Mouse (Mus musculus) lung, embryonic 14.5 days (tissue): ENCODE results near the gene Tmem107. TPM values are rescaled to one million over a fixed set of nuclear protein-coding genes. Genes with fewer than 3 reads are reported as not detected.

Experiments used
- ATAC-seq: fragments of 200-750 bp; cut with Nextera tagmentation; 2 replicates; pipeline ENCODE4 v1.8.0; 2017; ENCODE audit warnings: mild to moderate bottlenecking, moderate TSS enrichment, moderate library complexity; ENCODE audit not compliant: insufficient read depth
- DNase-seq: peaks from one replicate; pipeline ENCODE4 v3.0.0-alpha.2; 2015
- H3K27ac ChIP-seq: fragments of 300-500 bp; sonication (generic); 2 replicates; pipeline ENCODE4 v1.5.1; 2014; ENCODE audit warnings: low read depth, mild to moderate bottlenecking, moderate library complexity
- H3K27me3 ChIP-seq: fragments of 300-500 bp; sonication (generic); 2 replicates; pipeline ENCODE4 v1.6.1; 2014; ENCODE audit warnings: low read length, control low read depth; ENCODE audit not compliant: insufficient read depth
- H3K36me3 ChIP-seq: fragments of 300-500 bp; sonication (generic); 2 replicates; pipeline ENCODE4 v1.6.1; 2014; ENCODE audit warnings: control low read depth; ENCODE audit not compliant: insufficient read depth
- H3K4me1 ChIP-seq: fragments of 300-500 bp; sonication (generic); 2 replicates; pipeline ENCODE4 v1.6.1; 2014; ENCODE audit warnings: antibody characterized with exemption, control low read depth; ENCODE audit not compliant: insufficient read depth
- H3K4me2 ChIP-seq: fragments of 300-500 bp; sonication (generic); 2 replicates; pipeline ENCODE4 v1.6.1; 2014; ENCODE audit warnings: mild to moderate bottlenecking
- H3K4me3 ChIP-seq: fragments of 300-500 bp; sonication (generic); 2 replicates; pipeline ENCODE4 v1.5.1; 2014; ENCODE audit warnings: low read depth, low read length
- H3K9ac ChIP-seq: fragments of 300-500 bp; sonication (generic); 2 replicates; pipeline ENCODE4 v1.6.1; 2014
- H3K9me3 ChIP-seq: fragments of 300-500 bp; sonication (generic); 2 replicates; pipeline ENCODE4 v1.6.1; 2016; ENCODE audit warnings: low read depth, low read length, control low read depth
- CTCF ChIP-seq: IDR thresholded peaks from 2 replicates; pipeline ENCODE4 v1.5.1; 2016; ENCODE audit warnings: antibody characterized with exemption, low read depth
- WGBS: fragments of 180-500 bp; shearing (Covaris S2); extraction: QIAGEN DNeasy Blood & Tissue Kit; methylation state at CpG from one replicate; pipeline ENCODE4 v1.1.7; 2014; 5-methylcytosine and 5-hydroxymethylcytosine counted together
- polyA plus RNA-seq: library from polyadenylated mRNA; unstranded; fragments of >200 nt; fragmentation: Nextera tagmentation; extraction: Ambion mirVana; gene quantifications from 2 replicates; pipeline ENCODE4 v1.2.1, GENCODE M21; 2014

The Tmem107 gene
- polyA plus RNA-seq, 1 experiment from 2014 or later: 51.0 TPM

DNA sequence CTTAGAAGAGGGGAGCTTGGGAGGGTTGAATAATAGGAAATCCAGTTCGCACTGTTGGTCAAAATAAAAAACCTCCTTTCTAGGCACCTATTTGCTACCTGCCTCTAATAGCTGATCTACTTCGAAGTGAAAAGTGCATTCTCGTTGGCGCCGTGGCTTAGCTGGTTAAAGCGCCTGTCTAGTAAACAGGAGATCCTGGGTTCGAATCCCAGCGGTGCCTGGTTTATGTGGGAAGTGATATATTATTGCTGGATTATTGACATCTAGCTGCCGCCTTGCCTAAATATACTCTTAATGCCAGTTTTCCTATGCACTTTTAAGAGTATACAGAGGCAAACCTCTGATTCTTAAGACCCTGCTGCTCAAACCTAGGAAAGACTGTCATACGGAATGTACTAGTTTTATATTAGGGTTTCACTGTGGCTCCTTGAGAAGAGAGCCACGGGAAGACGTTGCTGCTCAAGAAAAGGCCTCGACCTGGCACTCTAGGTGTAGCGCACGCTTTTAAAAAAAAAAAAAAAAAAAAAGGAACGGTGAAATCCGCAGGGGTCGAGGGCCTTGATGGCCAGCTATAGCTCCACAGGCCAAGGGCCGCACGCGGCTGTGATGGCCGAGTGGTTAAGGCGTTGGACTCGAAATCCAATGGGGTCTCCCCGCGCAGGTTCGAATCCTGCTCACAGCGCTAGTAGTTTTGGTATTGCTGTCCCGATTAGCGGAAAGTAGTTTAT lies 39.9 kb downstream of the Tmem107 start:
- Histone ChIP-seq H3K27me3 (no peaks in the 10 kb centered on the region; the same call in 1 of the 2 replicates), H3K4me2 (peak overlapping the region; percentile 62), H3K9me3 (no peaks in the 10 kb centered on the region), H3K4me1 (no peaks in the 10 kb centered on the region; the same call in 1 of the 2 replicates), H3K36me3 (peaks cover 43% of the 10 kb centered on the region), H3K27ac (peak overlapping the region; percentile 38; the same call in 1 of the 2 replicates), H3K9ac (peak overlapping the region; percentile 57), H3K4me3 (peak overlapping the region; percentile 51)
- DNase-seq (peak; percentile 98), ATAC-seq (peak; percentile 79)
- no peak for TF ChIP-seq CTCF
- under 1% methylated on average over 30 of the region's 30 CpGs for WGBS

DNA sequence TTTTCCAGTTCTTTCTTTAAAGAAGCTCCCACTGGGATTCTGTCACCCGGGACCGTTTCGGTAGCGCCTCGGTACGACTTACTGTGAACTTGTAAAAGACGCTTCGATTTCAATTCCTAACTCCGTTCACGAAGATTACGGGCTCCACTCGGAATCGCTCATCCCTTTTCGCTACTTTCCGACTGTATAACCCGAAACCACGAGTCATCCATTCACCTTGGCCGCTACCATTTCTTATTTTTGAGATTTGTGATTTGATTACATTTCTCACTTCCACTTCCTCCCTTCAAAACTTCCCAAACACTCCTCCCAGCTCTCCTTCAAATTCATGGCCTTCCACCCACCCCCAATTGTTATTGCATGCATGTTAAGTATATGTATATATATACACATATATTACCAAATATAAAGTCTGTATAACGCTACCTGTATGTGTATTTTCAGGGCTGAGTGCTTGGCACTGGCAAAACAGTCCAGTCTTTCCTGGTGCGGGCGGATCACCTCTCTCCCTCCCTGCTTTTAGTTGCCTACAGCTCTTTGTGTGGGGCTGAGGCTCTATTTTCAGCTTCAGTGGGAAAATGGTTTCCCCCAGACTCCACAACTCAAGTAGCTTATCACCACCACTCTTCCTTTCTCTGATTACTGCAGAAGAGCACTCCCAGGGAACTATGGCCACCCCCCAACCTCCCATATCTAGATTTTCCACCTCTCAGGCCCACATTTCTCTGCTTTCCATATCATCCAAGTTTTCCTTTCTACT lies 40.6 kb downstream of the Tmem107 start:
- DNase-seq (peak; percentile 32), ATAC-seq (no peak)
- Histone ChIP-seq H3K9ac (peak overlapping the region; percentile 57), H3K4me1 (no peaks in the 10 kb centered on the region; the same call in 1 of the 2 replicates), H3K9me3 (no peaks in the 10 kb centered on the region), H3K4me2 (peak overlapping the region; percentile 62), H3K27me3 (no peaks in the 10 kb centered on the region; the same call in 1 of the 2 replicates), H3K4me3 (peak overlapping the region; percentile 51), H3K27ac (peak overlapping the region; percentile 38; the same call in 1 of the 2 replicates), H3K36me3 (peaks cover 35% of the 10 kb centered on the region)
- no peak for TF ChIP-seq CTCF
- WGBS: 6% methylated on average over 21 of the region's 21 CpGs

DNA sequence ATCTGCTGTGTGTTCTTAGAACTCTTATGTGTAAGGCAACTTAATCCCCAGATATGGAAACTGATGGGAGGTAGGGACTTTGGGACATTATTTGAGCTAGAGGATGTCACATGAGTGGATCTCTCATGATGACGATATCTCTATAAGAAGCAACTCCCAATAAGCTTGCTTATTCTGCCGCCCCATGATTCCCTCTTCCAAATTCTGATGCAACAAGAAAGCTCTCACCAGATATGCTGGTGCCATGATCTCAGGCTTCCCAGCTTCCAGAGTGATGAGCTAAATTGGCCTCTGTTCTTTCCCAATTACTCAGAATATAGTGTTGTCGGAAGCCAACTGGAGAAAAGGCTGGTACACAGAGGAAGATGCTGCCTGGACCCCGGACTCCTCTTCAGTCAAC lies 41.3 kb downstream of the Tmem107 start:
- Histone ChIP-seq H3K4me2 (peak overlapping the region; percentile 62), H3K27ac (peak overlapping the region; percentile 38; the same call in 1 of the 2 replicates), H3K27me3 (no peaks in the 10 kb centered on the region; the same call in 1 of the 2 replicates), H3K4me3 (peak overlapping the region; percentile 51; the same call in 1 of the 2 replicates), H3K4me1 (no peaks in the 10 kb centered on the region; the same call in 1 of the 2 replicates), H3K9ac (no peak overlapping the region; the same call in 1 of the 2 replicates), H3K36me3 (peaks cover 29% of the 10 kb centered on the region), H3K9me3 (no peaks in the 10 kb centered on the region)
- TF ChIP-seq CTCF: no peak
- ATAC-seq (no peak), DNase-seq (peak; percentile 19)
- 69% methylated on average over 4 of the region's 4 CpGs for WGBS

DNA sequence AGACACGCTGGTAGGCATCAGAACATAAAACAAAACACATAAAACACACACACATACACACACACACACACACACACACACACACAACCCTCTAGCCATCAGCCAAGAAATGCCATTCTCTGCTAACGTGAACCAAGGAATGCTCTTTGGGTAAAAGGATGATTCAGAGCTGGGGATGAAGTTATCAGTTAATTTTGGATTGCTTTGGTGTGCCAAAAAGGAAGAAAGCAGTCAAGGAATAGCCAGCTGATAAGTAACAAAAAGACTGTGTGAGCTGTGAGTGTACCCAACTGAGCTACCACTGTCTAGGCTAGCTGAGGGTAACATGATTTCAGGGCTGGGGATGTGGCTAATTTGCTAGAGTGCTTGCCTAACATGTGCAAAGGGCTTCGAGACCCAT lies 43.4 kb downstream of the Tmem107 start:
- WGBS: 58% methylated on average over 3 of the region's 3 CpGs
- no peak overlapping the region for H3K4me2 ChIP-seq
- no peak for DNase-seq
- ATAC-seq: no peak
- H3K9me3 ChIP-seq: no peaks in the 10 kb centered on the region
- no peak overlapping the region for H3K9ac ChIP-seq
- no peaks in the 10 kb centered on the region; the same call in 1 of the 2 replicates for H3K27me3 ChIP-seq
- no peaks in the 10 kb centered on the region; the same call in 1 of the 2 replicates for H3K4me1 ChIP-seq
- H3K27ac ChIP-seq: no peak overlapping the region
- no peak overlapping the region for H3K4me3 ChIP-seq
- peaks cover 7% of the 10 kb centered on the region for H3K36me3 ChIP-seq
- TF ChIP-seq CTCF: no peak

DNA sequence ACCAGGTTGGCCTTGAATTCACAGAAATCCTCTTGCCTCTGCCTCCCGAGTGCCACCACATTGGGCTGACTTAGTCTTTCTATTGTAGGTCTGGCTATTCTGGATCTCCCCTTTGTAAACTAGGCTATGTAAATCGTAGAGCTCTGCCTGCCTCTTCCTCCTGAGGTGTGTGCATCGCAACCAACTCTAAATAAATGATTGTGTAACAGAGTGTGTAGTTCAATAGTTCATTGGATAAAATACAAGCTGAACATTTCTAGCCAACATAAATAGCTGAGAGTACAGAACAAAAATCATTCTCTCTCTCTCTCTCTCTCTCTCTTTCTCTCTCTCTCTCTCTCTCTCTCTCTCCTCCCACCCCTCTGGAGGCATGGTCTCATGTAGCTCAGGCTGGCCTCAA lies 44.0 kb downstream of the Tmem107 start:
- Histone ChIP-seq H3K36me3 (peaks cover 1% of the 10 kb centered on the region; the same call in 1 of the 2 replicates), H3K9ac (no peak overlapping the region), H3K27me3 (no peaks in the 10 kb centered on the region; the same call in 1 of the 2 replicates), H3K4me3 (no peak overlapping the region), H3K27ac (no peak overlapping the region), H3K4me1 (peaks cover under 1% of the 10 kb centered on the region), H3K4me2 (no peak overlapping the region), H3K9me3 (no peaks in the 10 kb centered on the region)
- TF ChIP-seq CTCF: no peak
- DNase-seq (no peak), ATAC-seq (no peak)
- 78% methylated on average over 3 of the region's 3 CpGs for WGBS

DNA sequence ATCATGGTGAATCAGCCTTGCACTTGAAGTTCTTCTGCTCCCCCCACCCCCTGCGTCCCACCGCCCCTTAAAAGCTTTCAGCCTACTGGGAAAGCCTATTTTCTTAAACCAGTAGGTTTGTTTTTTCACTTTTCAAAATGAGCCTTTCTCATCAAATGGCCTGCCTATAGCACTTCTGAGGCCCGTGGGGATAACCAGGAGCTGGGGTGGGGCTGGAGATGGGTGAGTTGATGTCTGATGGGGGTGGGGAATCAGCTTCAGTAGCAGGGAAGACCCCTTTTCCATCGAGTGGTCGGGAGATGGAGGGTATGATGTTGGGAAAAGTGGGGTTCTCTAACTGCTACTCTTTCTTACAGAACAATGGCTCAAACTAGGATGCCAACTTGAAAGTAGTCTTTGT lies 46.2 kb downstream of the Tmem107 start:
- ATAC-seq: no peak
- Histone ChIP-seq H3K27ac (no peak overlapping the region), H3K36me3 (no peaks in the 10 kb centered on the region), H3K9me3 (no peaks in the 10 kb centered on the region), H3K4me1 (peaks cover 7% of the 10 kb centered on the region), H3K4me3 (0 out of 2 replicates have a peak overlapping the region, but pooled peaks have one; percentile 1), H3K9ac (no peak overlapping the region), H3K27me3 (no peaks in the 10 kb centered on the region; the same call in 1 of the 2 replicates), H3K4me2 (peak overlapping the region; percentile 93)
- no peak for DNase-seq
- 43% methylated on average over 5 of the region's 5 CpGs for WGBS
- no peak for TF ChIP-seq CTCF
